Mouse (Mus musculus): ENCODE results near the gene Tbc1d16. TPM values are rescaled to one million over a fixed set of nuclear protein-coding genes. Genes with fewer than 3 reads are reported as not detected.

Tbc1d16 gene
- polyA plus RNA-seq, 1 experiment from 2014 or later = 37.9 TPM

DNA sequence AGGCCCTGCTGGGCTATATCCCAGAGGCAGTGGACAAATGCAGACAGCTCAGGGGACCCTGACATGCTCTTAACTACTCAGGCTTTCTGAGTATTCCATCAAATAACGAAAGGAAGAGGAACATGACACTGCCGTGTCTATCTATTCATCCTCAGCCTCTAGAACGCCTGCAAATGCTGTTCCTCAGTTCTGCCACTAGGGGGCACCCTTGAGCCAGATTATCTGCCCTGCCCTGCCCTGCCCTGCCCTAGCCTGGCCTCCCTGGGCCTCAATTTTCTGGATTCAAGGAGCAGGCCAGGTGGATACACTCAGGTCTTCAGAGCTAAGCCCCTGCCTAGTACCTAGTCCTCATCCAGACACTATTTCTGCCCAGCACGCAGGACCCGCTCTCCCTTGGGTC lies 24.9 kb downstream of the Tbc1d16 start:
- H3K36me3 ChIP-seq (ENCODE audit: control insufficient read depth, insufficient read depth, low read length) = peaks cover 19% of the 10 kb centered on the region; the same call in 1 of the 2 replicates
- no peak overlapping the region for H3K4me3 ChIP-seq (ENCODE audit: low read depth, low read length)
- H3K27ac ChIP-seq (ENCODE audit: low read depth, low read length) = no peak overlapping the region
- no peak overlapping the region for H3K9ac ChIP-seq (replicated peaks; ENCODE audit: low read depth, low read length)
- H3K27me3 ChIP-seq (ENCODE audit: control insufficient read depth, insufficient read depth, low read length) = no peaks in the 10 kb centered on the region
- ATAC-seq (ENCODE audit: low read depth) = no peak
- 50% methylated on average over 5 of the region's 5 CpGs for WGBS
- H3K4me2 ChIP-seq (ENCODE audit: low read depth, low read length) = no peak overlapping the region
- H3K4me1 ChIP-seq (ENCODE audit: control insufficient read depth, insufficient read depth, low read length) = no peaks in the 10 kb centered on the region
- H3K9me3 ChIP-seq (ENCODE audit: control insufficient read depth, low read length) = no peaks in the 10 kb centered on the region

DNA sequence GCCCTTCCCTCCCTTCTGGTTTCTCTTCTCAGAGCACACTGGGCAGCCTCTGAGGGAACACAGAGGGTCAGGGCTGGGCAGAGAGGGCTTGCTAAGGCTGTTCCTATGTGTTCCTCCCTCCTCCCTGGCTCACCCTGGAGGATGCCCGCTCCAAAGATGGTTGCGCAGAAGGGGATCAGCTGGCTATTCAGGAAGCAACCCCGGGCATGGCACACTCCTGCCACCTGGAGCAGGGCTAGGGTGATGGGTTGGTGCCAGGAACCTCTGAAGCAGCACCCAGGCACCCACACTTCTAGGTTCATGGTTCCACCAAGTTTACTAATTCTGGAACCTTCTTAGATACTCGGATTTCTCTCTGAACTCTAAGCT lies 29.1 kb downstream of the Tbc1d16 start:
- no peaks in the 10 kb centered on the region for H3K4me1 ChIP-seq (ENCODE audit: control insufficient read depth, insufficient read depth, low read length)
- 88% methylated on average over 4 of the region's 4 CpGs for WGBS
- H3K27ac ChIP-seq (ENCODE audit: low read depth, low read length) = no peak overlapping the region
- H3K36me3 ChIP-seq (ENCODE audit: control insufficient read depth, insufficient read depth, low read length) = no peaks in the 10 kb centered on the region
- no peak for ATAC-seq (ENCODE audit: low read depth)
- no peaks in the 10 kb centered on the region for H3K9me3 ChIP-seq (ENCODE audit: control insufficient read depth, low read length)
- H3K4me2 ChIP-seq (ENCODE audit: low read depth, low read length) = no peak overlapping the region
- H3K27me3 ChIP-seq (ENCODE audit: control insufficient read depth, insufficient read depth, low read length) = no peaks in the 10 kb centered on the region
- no peak overlapping the region for H3K4me3 ChIP-seq (ENCODE audit: low read depth, low read length)
- no peak overlapping the region for H3K9ac ChIP-seq (replicated peaks; ENCODE audit: low read depth, low read length)

DNA sequence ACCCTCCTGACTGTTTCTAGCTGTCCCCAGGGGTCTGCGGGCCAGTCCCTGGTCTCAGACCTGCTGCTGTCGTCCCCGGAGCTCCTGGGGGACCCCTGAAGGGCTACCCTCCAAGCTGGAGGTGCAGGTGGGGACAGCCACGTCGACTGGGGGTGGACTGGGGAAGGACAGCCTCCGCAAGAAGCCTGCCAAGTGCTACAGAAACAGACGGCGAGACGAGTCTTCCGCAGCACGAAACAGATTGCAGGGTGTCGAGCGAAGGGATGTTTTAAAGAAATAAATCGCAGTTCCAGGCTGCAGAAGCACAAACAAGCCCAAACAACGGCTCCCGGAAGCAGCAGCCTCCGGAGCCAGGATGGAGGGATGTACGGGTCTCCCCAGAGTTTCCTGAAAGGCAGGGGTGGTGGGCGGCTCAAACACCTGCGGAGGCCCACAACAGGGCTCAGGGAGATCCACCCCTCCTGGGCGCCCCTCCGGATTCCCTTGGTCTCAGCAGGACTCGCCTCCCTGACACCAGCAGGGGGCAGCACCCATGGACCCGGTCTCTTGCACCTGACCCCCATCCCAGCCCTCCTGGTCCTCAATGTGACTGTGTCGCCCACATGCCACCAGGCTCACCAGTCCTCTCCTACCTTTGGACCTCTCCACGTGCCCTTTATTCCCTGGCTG lies 29.6 kb downstream of the Tbc1d16 start:
- H3K9me3 ChIP-seq (ENCODE audit: control insufficient read depth, low read length) = no peaks in the 10 kb centered on the region
- no peak overlapping the region for H3K4me2 ChIP-seq (ENCODE audit: low read depth, low read length)
- H3K36me3 ChIP-seq (ENCODE audit: control insufficient read depth, insufficient read depth, low read length) = no peaks in the 10 kb centered on the region
- no peak overlapping the region for H3K9ac ChIP-seq (replicated peaks; ENCODE audit: low read depth, low read length)
- 61% methylated on average over 26 of the region's 26 CpGs for WGBS
- no peak overlapping the region for H3K4me3 ChIP-seq (ENCODE audit: low read depth, low read length)
- no peaks in the 10 kb centered on the region for H3K4me1 ChIP-seq (ENCODE audit: control insufficient read depth, insufficient read depth, low read length)
- no peak overlapping the region for H3K27ac ChIP-seq (ENCODE audit: low read depth, low read length)
- ATAC-seq (ENCODE audit: low read depth) = no peak
- no peaks in the 10 kb centered on the region for H3K27me3 ChIP-seq (ENCODE audit: control insufficient read depth, insufficient read depth, low read length)

DNA sequence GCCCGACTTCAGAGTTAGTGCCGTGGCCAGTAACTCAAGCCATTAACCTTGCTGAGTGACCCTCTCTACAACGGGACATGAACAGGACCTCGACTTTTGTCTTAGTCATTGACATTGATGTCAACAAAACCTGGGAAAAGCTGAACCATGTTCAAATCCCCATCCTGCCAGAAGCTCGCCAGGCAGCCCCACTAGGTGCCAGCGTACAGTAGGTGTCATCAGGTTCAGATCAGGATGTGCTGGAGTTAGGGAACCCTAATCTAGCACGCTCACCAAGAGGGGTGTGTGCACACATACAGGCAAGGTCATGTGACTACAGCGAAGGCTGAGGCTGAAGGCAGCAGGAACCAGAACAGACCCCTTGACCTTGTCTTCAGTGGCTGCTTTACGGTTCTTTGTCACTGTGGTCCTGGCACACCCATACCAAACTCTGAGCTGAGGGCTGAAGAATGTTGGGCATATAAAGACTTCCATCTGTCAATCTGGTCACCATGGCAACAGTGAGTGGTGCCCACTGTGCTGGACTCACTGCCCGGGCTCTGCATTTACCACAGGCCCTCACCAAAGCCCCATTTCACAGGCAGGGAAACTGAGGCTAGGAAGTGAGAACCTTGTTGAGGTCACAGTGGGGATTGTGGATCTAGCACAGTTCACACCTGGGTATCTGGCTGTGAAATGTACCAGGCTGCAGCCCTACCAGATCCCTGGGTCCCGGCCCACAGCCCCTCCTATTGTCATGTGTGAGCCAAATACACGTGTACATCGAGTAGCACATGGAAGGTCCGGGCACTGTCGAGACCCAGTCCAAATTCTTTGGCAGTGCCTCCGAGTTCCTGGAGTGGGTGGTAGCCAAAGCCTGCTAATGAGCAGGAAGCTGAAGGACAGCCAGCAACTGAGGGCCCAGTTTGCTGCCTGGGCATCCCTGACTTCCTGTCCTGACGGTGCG lies 30.4 kb downstream of the Tbc1d16 start:
- H3K36me3 ChIP-seq (ENCODE audit: control insufficient read depth, insufficient read depth, low read length) = no peaks in the 10 kb centered on the region
- no peaks in the 10 kb centered on the region for H3K4me1 ChIP-seq (ENCODE audit: control insufficient read depth, insufficient read depth, low read length)
- no peaks in the 10 kb centered on the region for H3K9me3 ChIP-seq (ENCODE audit: control insufficient read depth, low read length)
- H3K27me3 ChIP-seq (ENCODE audit: control insufficient read depth, insufficient read depth, low read length) = no peaks in the 10 kb centered on the region
- no peak overlapping the region for H3K4me2 ChIP-seq (ENCODE audit: low read depth, low read length)
- no peak overlapping the region for H3K9ac ChIP-seq (replicated peaks; ENCODE audit: low read depth, low read length)
- 84% methylated on average over 18 of the region's 18 CpGs for WGBS
- ATAC-seq (ENCODE audit: low read depth) = no peak
- H3K4me3 ChIP-seq (ENCODE audit: low read depth, low read length) = no peak overlapping the region
- H3K27ac ChIP-seq (ENCODE audit: low read depth, low read length) = no peak overlapping the region

DNA sequence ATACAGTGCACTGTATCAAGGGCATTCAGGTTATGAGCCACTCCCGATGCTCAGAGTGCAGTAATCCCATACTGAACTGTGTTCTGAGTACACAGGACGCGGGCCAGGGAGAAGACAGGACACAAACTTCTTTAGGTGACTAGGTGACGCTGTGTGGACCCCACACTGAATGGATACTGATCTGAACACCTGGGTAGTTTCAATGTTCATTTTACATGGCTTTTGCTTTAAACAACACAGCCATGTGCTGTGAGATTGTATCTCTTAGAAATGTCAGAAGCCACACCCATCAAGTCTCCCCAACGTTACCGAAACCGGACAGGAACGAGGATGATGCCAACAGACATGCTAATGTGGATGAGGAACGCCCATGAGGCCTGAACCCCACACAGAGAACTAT lies 35.7 kb downstream of the Tbc1d16 start:
- Histone ChIP-seq H3K4me1 (ENCODE audit: control insufficient read depth, insufficient read depth, low read length) (peaks cover 15% of the 10 kb centered on the region), H3K9ac (replicated peaks; ENCODE audit: low read depth, low read length) (no peak overlapping the region), H3K4me2 (ENCODE audit: low read depth, low read length) (no peak overlapping the region), H3K9me3 (ENCODE audit: control insufficient read depth, low read length) (no peaks in the 10 kb centered on the region), H3K36me3 (ENCODE audit: control insufficient read depth, insufficient read depth, low read length) (no peaks in the 10 kb centered on the region), H3K27me3 (ENCODE audit: control insufficient read depth, insufficient read depth, low read length) (no peaks in the 10 kb centered on the region), H3K27ac (ENCODE audit: low read depth, low read length) (no peak overlapping the region), H3K4me3 (ENCODE audit: low read depth, low read length) (no peak overlapping the region)
- ATAC-seq (ENCODE audit: low read depth) = no peak
- WGBS = 90% methylated on average over 9 of the region's 9 CpGs

GRCm38 (mm10) chr11:119192176-119192575 lies 36.1 kb downstream of the Tbc1d16 start:
- Histone ChIP-seq H3K27ac (ENCODE audit: low read depth, low read length) (no peak overlapping the region), H3K9ac (replicated peaks; ENCODE audit: low read depth, low read length) (no peak overlapping the region), H3K36me3 (ENCODE audit: control insufficient read depth, insufficient read depth, low read length) (no peaks in the 10 kb centered on the region), H3K9me3 (ENCODE audit: control insufficient read depth, low read length) (no peaks in the 10 kb centered on the region), H3K27me3 (ENCODE audit: control insufficient read depth, insufficient read depth, low read length) (no peaks in the 10 kb centered on the region), H3K4me3 (ENCODE audit: low read depth, low read length) (no peak overlapping the region), H3K4me2 (ENCODE audit: low read depth, low read length) (no peak overlapping the region), H3K4me1 (ENCODE audit: control insufficient read depth, insufficient read depth, low read length) (peaks cover 19% of the 10 kb centered on the region)
- ATAC-seq (ENCODE audit: low read depth) = no peak
- whole genome bisulfite sequencing = 90% methylated on average over 5 of the region's 5 CpGs

- Histone ChIP-seq H3K9me3 (ENCODE audit: control insufficient read depth, low read length) (no peaks in the 10 kb centered on the region), H3K9ac (replicated peaks; ENCODE audit: low read depth, low read length) (no peak overlapping the region), H3K4me1 (ENCODE audit: control insufficient read depth, insufficient read depth, low read length) (peaks cover 22% of the 10 kb centered on the region), H3K4me3 (ENCODE audit: low read depth, low read length) (no peak overlapping the region), H3K4me2 (ENCODE audit: low read depth, low read length) (no peak overlapping the region), H3K27ac (ENCODE audit: low read depth, low read length) (no peak overlapping the region), H3K36me3 (ENCODE audit: control insufficient read depth, insufficient read depth, low read length) (no peaks in the 10 kb centered on the region), H3K27me3 (ENCODE audit: control insufficient read depth, insufficient read depth, low read length) (no peaks in the 10 kb centered on the region)
- 79% methylated on average over 9 of the region's 9 CpGs for WGBS
- ATAC-seq (ENCODE audit: low read depth) = no peak
Measured at GRCm38 (mm10) chr11:119191606-119192081, 36.7 kb downstream of the Tbc1d16 start.

- peak; percentile 72 for ATAC-seq (ENCODE audit: low read depth)
- Histone ChIP-seq H3K4me2 (ENCODE audit: low read depth, low read length) (no peak overlapping the region), H3K27me3 (ENCODE audit: control insufficient read depth, insufficient read depth, low read length) (no peaks in the 10 kb centered on the region), H3K9ac (replicated peaks; ENCODE audit: low read depth, low read length) (peak overlapping the region; percentile 13; the same call in 1 of the 2 replicates), H3K4me1 (ENCODE audit: control insufficient read depth, insufficient read depth, low read length) (peaks cover 22% of the 10 kb centered on the region), H3K36me3 (ENCODE audit: control insufficient read depth, insufficient read depth, low read length) (no peaks in the 10 kb centered on the region), H3K27ac (ENCODE audit: low read depth, low read length) (peak overlapping the region; percentile 24; the same call in 1 of the 2 replicates), H3K9me3 (ENCODE audit: control insufficient read depth, low read length) (no peaks in the 10 kb centered on the region), H3K4me3 (ENCODE audit: low read depth, low read length) (no peak overlapping the region)
- WGBS = 11% methylated on average over 11 of the region's 11 CpGs
Measured at GRCm38 (mm10) chr11:119190498-119190897, 37.8 kb downstream of the Tbc1d16 start.

GRCm38 (mm10) chr11:119189319-119189718 lies 39.0 kb downstream of the Tbc1d16 start:
- H3K36me3 ChIP-seq (ENCODE audit: control insufficient read depth, insufficient read depth, low read length) = no peaks in the 10 kb centered on the region
- no peak overlapping the region for H3K27ac ChIP-seq (ENCODE audit: low read depth, low read length)
- WGBS = 92% methylated on average over 3 of the region's 3 CpGs
- no peak overlapping the region for H3K9ac ChIP-seq (replicated peaks; ENCODE audit: low read depth, low read length)
- ATAC-seq (ENCODE audit: low read depth) = no peak
- no peak overlapping the region for H3K4me2 ChIP-seq (ENCODE audit: low read depth, low read length)
- peaks cover 22% of the 10 kb centered on the region for H3K4me1 ChIP-seq (ENCODE audit: control insufficient read depth, insufficient read depth, low read length)
- H3K4me3 ChIP-seq (ENCODE audit: low read depth, low read length) = no peak overlapping the region
- no peaks in the 10 kb centered on the region for H3K9me3 ChIP-seq (ENCODE audit: control insufficient read depth, low read length)
- H3K27me3 ChIP-seq (ENCODE audit: control insufficient read depth, insufficient read depth, low read length) = no peaks in the 10 kb centered on the region
